Mouse (Mus musculus): ENCODE measurements around the gene Eras. TPM values are rescaled to one million over a fixed set of nuclear protein-coding genes. Genes with fewer than 3 reads are reported as not detected.
A peak's percentile ranks its signal among the peaks of the same experiment; 100 is the strongest.

The Eras gene
- polyA plus RNA-seq, 1 experiment from 2014 or later = not detected

DNA sequence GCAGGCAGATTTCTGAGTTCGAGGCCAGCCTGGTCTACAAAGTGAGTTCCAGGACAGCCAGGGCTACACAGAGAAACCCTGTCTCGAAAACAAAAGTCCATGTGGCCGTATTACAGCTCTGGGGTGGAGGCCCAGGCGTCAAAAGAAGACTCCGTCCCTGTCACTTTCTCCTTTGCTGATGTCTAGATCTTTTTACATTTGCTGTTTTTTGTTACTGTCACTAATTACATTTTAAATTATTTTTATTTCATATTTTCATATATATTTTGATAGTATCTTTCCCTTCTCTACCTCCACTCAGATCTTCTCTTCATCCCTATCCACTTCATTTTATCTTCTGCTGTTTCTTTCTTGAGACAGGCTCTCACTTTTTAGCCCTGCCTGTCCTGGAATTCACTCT is 20.7 kb downstream of the Eras start, which contains the start of gene Gm10491:
TSS of gene Gm10491 (minus strand) at position 101 of the 400 bp plus-strand sequence.
- Histone ChIP-seq H3K4me3 (no peak within 1 kb of the TSS), H3K4me1 (no peaks in the 10 kb centered on the region), H3K4me2 (replicated peaks) (no peak within 1 kb of the TSS), H3K9ac (no peak within 1 kb of the TSS), H3K27me3 (replicated peaks) (no peaks in the 10 kb centered on the region), H3K9me3 (no peaks in the 10 kb centered on the region), H3K36me3 (peaks cover 8% of the 10 kb centered on the region; the same call in 1 of the 2 replicates), H3K27ac (no peak within 1 kb of the TSS)
- no peak for ATAC-seq (ENCODE audit: low FRiP score, low read depth)
- 91% methylated on average over 5 of the region's 5 CpGs for WGBS

DNA sequence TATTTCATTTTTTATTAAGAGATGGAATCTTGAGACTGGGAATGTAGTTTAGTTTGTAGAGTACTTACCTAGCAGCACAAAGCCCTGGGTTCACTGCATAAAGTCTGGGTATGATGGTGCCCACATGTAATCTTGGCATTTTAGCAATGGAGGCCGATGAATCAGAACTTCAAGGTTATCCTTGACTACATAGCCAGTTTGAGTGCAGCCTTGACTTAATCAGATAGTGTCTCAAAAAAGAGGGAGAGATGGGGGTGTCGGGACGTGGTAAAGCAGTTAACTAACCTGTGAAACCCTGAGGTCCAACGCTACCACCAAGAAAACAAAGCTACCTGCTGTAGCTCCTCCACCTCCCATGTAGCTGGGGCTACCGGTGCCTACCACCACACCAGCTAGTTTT is 24.0 kb downstream of the Eras start:
- H3K4me2 ChIP-seq (replicated peaks) = no peak overlapping the region
- H3K27me3 ChIP-seq (replicated peaks) = no peaks in the 10 kb centered on the region
- H3K9ac ChIP-seq = no peak overlapping the region
- H3K9me3 ChIP-seq = no peaks in the 10 kb centered on the region
- no peak overlapping the region for H3K27ac ChIP-seq
- H3K4me1 ChIP-seq = no peaks in the 10 kb centered on the region; the same call in 1 of the 2 replicates
- no peak for ATAC-seq (ENCODE audit: low FRiP score, low read depth)
- no peak overlapping the region for H3K4me3 ChIP-seq
- WGBS = 95% methylated on average over 5 of the region's 5 CpGs
- peaks cover 8% of the 10 kb centered on the region; the same call in 1 of the 2 replicates for H3K36me3 ChIP-seq

DNA sequence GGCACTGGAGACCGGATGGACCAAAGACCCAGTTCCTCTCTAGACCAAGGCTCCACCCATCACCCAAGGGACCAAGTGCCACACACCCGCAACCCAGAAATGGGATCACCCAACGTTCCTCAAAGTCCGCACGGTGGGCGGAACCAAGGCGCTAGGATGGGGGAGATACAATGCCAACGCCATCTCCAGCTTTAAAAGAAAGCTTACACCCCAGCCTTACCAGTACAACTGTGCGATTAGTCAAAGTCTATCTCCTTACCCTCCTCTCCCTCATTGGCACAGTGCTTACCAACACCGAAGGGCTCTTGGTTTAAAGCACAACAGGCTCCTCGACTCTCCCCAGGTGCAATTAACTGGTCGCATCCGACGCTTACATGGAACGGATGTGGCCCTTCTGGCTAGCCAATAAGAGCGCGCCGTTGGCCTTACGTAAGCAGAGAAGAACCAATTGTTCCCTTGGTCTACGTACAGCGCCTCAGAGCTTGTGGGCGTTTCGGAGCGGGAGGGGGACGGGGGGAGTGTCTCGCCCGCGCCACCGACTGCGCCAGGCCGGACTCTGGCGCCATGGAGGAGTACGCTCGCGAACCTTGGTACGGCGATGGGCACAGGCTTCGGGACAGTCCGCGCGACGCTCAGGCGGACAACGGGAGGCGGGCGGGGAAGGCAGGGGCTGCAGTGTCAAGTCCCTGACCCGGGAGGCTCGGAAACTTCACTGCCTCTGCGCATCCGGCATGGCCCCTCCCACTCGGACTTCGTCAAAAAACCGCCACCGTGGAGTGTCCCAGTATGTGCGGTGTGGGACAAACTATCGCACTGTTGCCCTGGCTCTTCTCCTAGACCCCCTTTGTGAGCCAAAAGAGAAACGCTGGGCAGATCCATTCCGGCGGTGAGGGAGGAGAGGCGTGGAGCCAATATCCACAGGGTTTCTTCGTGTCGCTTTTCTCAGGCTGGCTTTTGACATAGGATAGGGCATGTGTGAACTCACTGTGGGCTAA is 29.2 kb downstream of the Eras start, which contains the start of the genes Pqbp1 and Timm17b:
TSS of gene Pqbp1 (minus strand) at position 390 of the 995 bp plus-strand sequence.
TSS of gene Timm17b (plus strand) at position 478 of the 995 bp plus-strand sequence.
- peak within 1 kb of the TSS; percentile 56 for H3K9ac ChIP-seq
- WGBS = 15% methylated on average over 62 of the region's 62 CpGs
- peak within 1 kb of the TSS; percentile 42; the same call in 1 of the 2 replicates for H3K27ac ChIP-seq
- peaks cover 10% of the 10 kb centered on the region; the same call in 1 of the 2 replicates for H3K36me3 ChIP-seq
- peak; percentile 99 for ATAC-seq (ENCODE audit: low FRiP score, low read depth)
- H3K4me1 ChIP-seq = peaks cover 4% of the 10 kb centered on the region; the same call in 1 of the 2 replicates
- peak within 1 kb of the TSS; percentile 64 for H3K4me2 ChIP-seq (replicated peaks)
- H3K4me3 ChIP-seq = peak within 1 kb of the TSS; percentile 55
- H3K9me3 ChIP-seq = no peaks in the 10 kb centered on the region
- H3K27me3 ChIP-seq (replicated peaks) = no peaks in the 10 kb centered on the region

DNA sequence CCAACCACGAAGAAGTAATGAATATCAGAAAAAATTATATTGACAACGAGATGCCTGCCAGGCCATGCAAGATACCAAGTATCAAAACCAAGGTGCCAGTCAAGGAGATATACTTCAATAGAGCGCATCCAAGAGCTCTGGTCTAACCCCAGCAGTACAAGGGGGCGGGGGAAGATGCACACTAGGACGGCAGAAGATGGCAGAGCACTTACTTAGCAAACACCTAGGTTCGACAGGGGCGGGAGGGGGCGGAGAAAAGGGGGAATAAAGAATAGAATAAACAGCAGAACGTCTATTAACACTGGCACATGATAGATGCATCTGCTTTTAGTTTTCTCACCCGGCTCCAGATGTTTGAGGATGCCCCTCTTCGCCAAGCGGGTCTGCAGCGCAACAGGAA is 30.2 kb downstream of the Eras start:
- peak overlapping the region; percentile 55 for H3K4me3 ChIP-seq
- H3K36me3 ChIP-seq = peaks cover 14% of the 10 kb centered on the region; the same call in 1 of the 2 replicates
- H3K9me3 ChIP-seq = no peaks in the 10 kb centered on the region
- WGBS = 35% methylated on average over 13 of the region's 13 CpGs
- peaks cover 4% of the 10 kb centered on the region; the same call in 1 of the 2 replicates for H3K4me1 ChIP-seq
- no peak for ATAC-seq (ENCODE audit: low FRiP score, low read depth)
- H3K4me2 ChIP-seq (replicated peaks) = peak overlapping the region; percentile 64
- H3K27me3 ChIP-seq (replicated peaks) = no peaks in the 10 kb centered on the region
- peak overlapping the region; percentile 45 for H3K9ac ChIP-seq
- no peak overlapping the region for H3K27ac ChIP-seq

- peak; percentile 83 for ATAC-seq (ENCODE audit: low FRiP score, low read depth)
- Histone ChIP-seq H3K4me3 (peak within 1 kb of the TSS; percentile 58), H3K27me3 (replicated peaks) (no peaks in the 10 kb centered on the region), H3K4me1 (0 out of 2 replicates have a peak, but pooled peaks cover 3% of the 10 kb centered on the region), H3K9ac (peak within 1 kb of the TSS; percentile 44), H3K4me2 (replicated peaks) (peak within 1 kb of the TSS; percentile 64), H3K27ac (no peak within 1 kb of the TSS), H3K9me3 (no peaks in the 10 kb centered on the region; the same call in 1 of the 2 replicates), H3K36me3 (no peaks in the 10 kb centered on the region)
- WGBS = 12% methylated on average over 49 of the region's 49 CpGs
Measured at GRCm38 (mm10) chrX:7883841-7884567, 44.4 kb downstream of the Eras start, which contains the start of gene Slc35a2. Slc35a2 (plus strand) TSS chrX:7884028.

- 17% methylated on average over 11 of the region's 11 CpGs for WGBS
- H3K27ac ChIP-seq = no peak overlapping the region
- H3K9ac ChIP-seq = no peak overlapping the region
- H3K4me2 ChIP-seq (replicated peaks) = peak overlapping the region; percentile 44
- H3K36me3 ChIP-seq = no peaks in the 10 kb centered on the region
- peak; percentile 36; the same call in 1 of the 2 replicates for ATAC-seq (ENCODE audit: low FRiP score, low read depth)
- no peaks in the 10 kb centered on the region; the same call in 1 of the 2 replicates for H3K9me3 ChIP-seq
- 0 out of 2 replicates have a peak, but pooled peaks cover 7% of the 10 kb centered on the region for H3K4me1 ChIP-seq
- no peaks in the 10 kb centered on the region for H3K27me3 ChIP-seq (replicated peaks)
- no peak overlapping the region for H3K4me3 ChIP-seq
Measured at GRCm38 (mm10) chrX:7879819-7880218, 48.6 kb downstream of the Eras start.

DNA sequence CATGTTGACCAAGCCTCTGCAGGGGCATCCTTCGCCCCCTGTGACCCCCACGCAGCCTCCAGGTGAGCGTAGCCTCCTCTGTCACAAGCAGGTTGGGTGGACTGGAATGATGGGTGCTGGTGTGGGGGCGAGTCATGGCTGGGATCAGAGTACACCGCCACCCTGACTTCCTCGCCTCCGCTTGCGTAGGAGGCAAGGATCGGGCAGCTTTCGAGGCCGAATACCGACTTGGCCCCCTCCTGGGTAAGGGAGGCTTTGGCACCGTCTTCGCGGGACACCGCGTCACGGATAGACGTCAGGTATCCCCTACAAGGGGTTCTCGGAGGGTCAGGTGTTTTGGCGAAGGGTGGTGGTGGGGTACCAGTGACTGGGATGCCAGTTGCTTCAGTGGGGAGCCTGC is 49.9 kb downstream of the Eras start:
- peak overlapping the region; percentile 41 for H3K4me3 ChIP-seq
- H3K9ac ChIP-seq = peak overlapping the region; percentile 47; the same call in 1 of the 2 replicates
- ATAC-seq (ENCODE audit: low FRiP score, low read depth) = peak; percentile 22
- H3K27me3 ChIP-seq (replicated peaks) = no peaks in the 10 kb centered on the region
- WGBS = 15% methylated on average over 21 of the region's 21 CpGs
- H3K4me1 ChIP-seq = 0 out of 2 replicates have a peak, but pooled peaks cover 7% of the 10 kb centered on the region
- no peaks in the 10 kb centered on the region for H3K9me3 ChIP-seq
- peaks cover 7% of the 10 kb centered on the region; the same call in 1 of the 2 replicates for H3K36me3 ChIP-seq
- H3K27ac ChIP-seq = no peak overlapping the region
- H3K4me2 ChIP-seq (replicated peaks) = peak overlapping the region; percentile 79

- ATAC-seq (ENCODE audit: low FRiP score, low read depth) = peak; percentile 89
- Histone ChIP-seq H3K4me1 (0 out of 2 replicates have a peak, but pooled peaks cover 7% of the 10 kb centered on the region), H3K36me3 (peaks cover 11% of the 10 kb centered on the region; the same call in 1 of the 2 replicates), H3K9me3 (no peaks in the 10 kb centered on the region), H3K27ac (no peak within 1 kb of the TSS), H3K27me3 (replicated peaks) (no peaks in the 10 kb centered on the region), H3K9ac (peak within 1 kb of the TSS; percentile 47; the same call in 1 of the 2 replicates), H3K4me3 (peak within 1 kb of the TSS; percentile 41), H3K4me2 (replicated peaks) (peak within 1 kb of the TSS; percentile 79)
- WGBS = 15% methylated on average over 38 of the region's 38 CpGs
Measured at GRCm38 (mm10) chrX:7878007-7878419, 50.4 kb downstream of the Eras start, which contains the start of gene Pim2. Pim2 (plus strand) TSS chrX:7878262.

Other genes starting within 250 kb of the Eras start
- gene Magix, start 247.4 kb downstream of the Eras start, polyA plus RNA-seq (2016; fragmentation: Nextera tagmentation; extraction: Ambion mirVana) = 0.09 TPM in 1 of 2 replicates, not detected in the other
- 44.1 and 46.6 TPM in 2 replicates for gene Gpkow, start 231.5 kb downstream of the Eras start, polyA plus RNA-seq (2016; fragmentation: Nextera tagmentation; extraction: Ambion mirVana)
- gene Wdr45, start 214.3 kb downstream of the Eras start, polyA plus RNA-seq (2016; fragmentation: Nextera tagmentation; extraction: Ambion mirVana) = 26.2 and 27.8 TPM in 2 replicates
- gene Gm45208, start 206.4 kb downstream of the Eras start, polyA plus RNA-seq (2016; fragmentation: Nextera tagmentation; extraction: Ambion mirVana) = not detected in 2 replicates
- 89.2 and 93.6 TPM in 2 replicates for gene Praf2, start 200.2 kb downstream of the Eras start, polyA plus RNA-seq (2016; fragmentation: Nextera tagmentation; extraction: Ambion mirVana)
- gene Ccdc120, start 177.7 kb downstream of the Eras start, polyA plus RNA-seq (2016; fragmentation: Nextera tagmentation; extraction: Ambion mirVana) = 34.8 and 38.7 TPM in 2 replicates
- 32.9 and 35.5 TPM in 2 replicates for gene Tfe3, start 166.0 kb downstream of the Eras start, polyA plus RNA-seq (2016; fragmentation: Nextera tagmentation; extraction: Ambion mirVana)
- gene Gripap1, start 138.8 kb downstream of the Eras start, polyA plus RNA-seq (2016; fragmentation: Nextera tagmentation; extraction: Ambion mirVana) = 73.3 and 81.4 TPM in 2 replicates
- 1.5 and 2.3 TPM in 2 replicates for gene Kcnd1, start 106.3 kb downstream of the Eras start, polyA plus RNA-seq (2016; fragmentation: Nextera tagmentation; extraction: Ambion mirVana)
- 68.6 and 72.3 TPM in 2 replicates for gene Otud5, start 87.2 kb downstream of the Eras start, polyA plus RNA-seq (2016; fragmentation: Nextera tagmentation; extraction: Ambion mirVana)
- 9.3 and 12.8 TPM in 2 replicates for gene Pim2, start 50.3 kb downstream of the Eras start, polyA plus RNA-seq (2016; fragmentation: Nextera tagmentation; extraction: Ambion mirVana)
- gene Slc35a2, start 44.6 kb downstream of the Eras start, polyA plus RNA-seq (2016; fragmentation: Nextera tagmentation; extraction: Ambion mirVana) = 35.4 and 36.5 TPM in 2 replicates
- gene Pqbp1, start 29.3 kb downstream of the Eras start, polyA plus RNA-seq (2016; fragmentation: Nextera tagmentation; extraction: Ambion mirVana) = 179 and 180 TPM in 2 replicates
- 143 and 147 TPM in 2 replicates for gene Timm17b, start 29.2 kb downstream of the Eras start, polyA plus RNA-seq (2016; fragmentation: Nextera tagmentation; extraction: Ambion mirVana)
- not detected in 2 replicates for gene Gm10491, start 20.8 kb downstream of the Eras start, polyA plus RNA-seq (2016; fragmentation: Nextera tagmentation; extraction: Ambion mirVana)
- gene Gm10490, start 19.1 kb downstream of the Eras start, polyA plus RNA-seq (2016; fragmentation: Nextera tagmentation; extraction: Ambion mirVana) = not detected in 2 replicates
- gene Pcsk1n, start 8.8 kb downstream of the Eras start, polyA plus RNA-seq (2016; fragmentation: Nextera tagmentation; extraction: Ambion mirVana) = 137 and 142 TPM in 2 replicates
- 56.8 and 60.8 TPM in 2 replicates for gene Hdac6, start 19.3 kb upstream of the Eras start, polyA plus RNA-seq (2016; fragmentation: Nextera tagmentation; extraction: Ambion mirVana)
- 1.2 and 1.5 TPM in 2 replicates for gene Gata1, start 49.5 kb upstream of the Eras start, polyA plus RNA-seq (2016; fragmentation: Nextera tagmentation; extraction: Ambion mirVana)
- gene Glod5, start 89.9 kb upstream of the Eras start, polyA plus RNA-seq (2016; fragmentation: Nextera tagmentation; extraction: Ambion mirVana) = not detected in 2 replicates
- 58.3 and 63.2 TPM in 2 replicates for gene Suv39h1, start 146.2 kb upstream of the Eras start, polyA plus RNA-seq (2016; fragmentation: Nextera tagmentation; extraction: Ambion mirVana)
- gene Was, start 161.9 kb upstream of the Eras start, polyA plus RNA-seq (2016; fragmentation: Nextera tagmentation; extraction: Ambion mirVana) = 0.22 and 0.23 TPM in 2 replicates
- gene Wdr13, start 204.3 kb upstream of the Eras start, polyA plus RNA-seq (2016; fragmentation: Nextera tagmentation; extraction: Ambion mirVana) = 42.6 and 45.0 TPM in 2 replicates
- gene Rbm3, start 217.3 kb upstream of the Eras start, polyA plus RNA-seq (2016; fragmentation: Nextera tagmentation; extraction: Ambion mirVana) = 397 and 400 TPM in 2 replicates
- gene Tbc1d25, start 247.6 kb upstream of the Eras start, polyA plus RNA-seq (2016; fragmentation: Nextera tagmentation; extraction: Ambion mirVana) = 15.1 and 16.5 TPM in 2 replicates

Measured in neural tube, embryonic 12.5 days (tissue).